Mouse (Mus musculus) mouse trophoblast stem cell (cell line): Measurements from ENCODE around the gene Gnb1.
"Not testable (repeated sequence)": the region's sequence is repeated elsewhere in the genome, so short reads cannot be mapped to it uniquely, and the experiment has no call there.

ENCODE experiments used
- in situ Hi-C, 2 experiments: fragments of 300-500 bp; cut with MseI, MboI; formaldehyde crosslinking; loops; 2 replicates in 1 of 2; 3 replicates in 1 of 2; pipeline ENCODE4 v1.15.1; 2025

Gene Gnb1

DNA sequence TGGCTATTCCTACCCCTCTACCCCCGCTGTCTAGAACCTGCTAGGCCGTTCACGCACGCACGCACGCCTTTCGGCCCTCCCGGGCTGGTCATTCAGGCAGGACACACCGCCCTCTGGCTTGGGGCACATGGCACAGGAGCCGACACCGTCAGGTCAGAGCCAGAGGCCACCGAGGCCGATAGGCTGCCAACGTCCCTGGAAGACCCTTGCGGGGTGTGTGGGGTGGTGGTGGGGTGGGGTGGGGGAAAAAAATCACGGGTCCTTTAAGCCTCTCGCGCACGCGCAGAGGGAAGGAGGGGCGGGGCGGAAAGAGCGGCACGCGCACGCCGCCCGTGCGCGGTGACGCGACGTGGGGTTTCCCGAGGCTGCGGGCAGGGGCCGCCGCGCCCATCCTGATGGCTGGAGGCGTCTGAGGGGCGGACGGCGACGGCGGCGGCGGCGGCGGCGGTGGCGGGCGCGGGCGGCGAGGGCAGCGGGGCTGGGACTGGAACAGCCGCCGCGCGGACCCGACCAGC is at the start of gene Gnb1:
TSS of gene Gnb1 (plus strand) at position 372 of the 515 bp plus-strand sequence.
- in situ Hi-C loops: no loop called here

- in situ Hi-C loops: no loop called here
Observed at GRCm38 (mm10) chr4:155442808-155443207, 48.4 kb upstream of the Gnb1 start.

DNA sequence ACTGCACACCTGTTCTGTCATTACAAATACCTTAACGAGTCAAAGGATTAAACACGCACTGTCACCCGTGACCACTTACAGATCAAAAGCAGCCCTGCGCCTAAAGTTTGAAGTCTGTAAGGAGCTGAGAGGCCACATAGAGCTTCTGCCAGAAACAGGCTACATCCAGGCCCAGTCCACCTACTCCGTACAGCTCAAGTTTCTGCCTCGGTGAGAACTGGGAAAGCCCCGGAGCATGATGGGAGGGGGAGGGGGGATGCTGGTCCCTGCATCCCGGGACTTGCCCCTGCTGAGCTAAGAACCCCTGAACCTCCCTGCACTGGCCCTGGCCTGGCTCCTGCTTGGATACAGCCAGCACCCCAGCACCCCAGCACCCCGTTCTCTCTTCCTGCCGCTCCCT is 39.6 kb upstream of the Gnb1 start:
- in situ Hi-C loops: no loop called here

DNA sequence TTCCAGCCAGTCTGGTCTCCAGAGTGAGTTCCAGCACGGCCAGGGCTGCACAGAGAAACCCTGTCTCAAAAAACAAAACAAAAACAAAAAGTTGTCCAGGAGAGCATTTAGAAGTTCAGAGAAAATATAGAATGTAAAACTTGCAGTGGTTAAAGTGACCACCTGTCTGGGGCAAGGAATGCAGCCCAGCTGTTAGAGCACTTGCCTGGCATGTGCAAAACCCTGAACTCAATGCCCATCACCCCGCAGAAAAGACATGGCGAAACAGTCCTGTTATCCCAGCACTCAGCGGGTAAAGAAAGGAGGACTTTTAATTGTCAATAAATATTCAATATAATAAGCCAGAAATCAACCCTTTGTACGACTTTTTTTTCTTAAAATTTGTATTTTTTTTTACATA is 32.6 kb upstream of the Gnb1 start:
- in situ Hi-C loops: no loop called here

DNA sequence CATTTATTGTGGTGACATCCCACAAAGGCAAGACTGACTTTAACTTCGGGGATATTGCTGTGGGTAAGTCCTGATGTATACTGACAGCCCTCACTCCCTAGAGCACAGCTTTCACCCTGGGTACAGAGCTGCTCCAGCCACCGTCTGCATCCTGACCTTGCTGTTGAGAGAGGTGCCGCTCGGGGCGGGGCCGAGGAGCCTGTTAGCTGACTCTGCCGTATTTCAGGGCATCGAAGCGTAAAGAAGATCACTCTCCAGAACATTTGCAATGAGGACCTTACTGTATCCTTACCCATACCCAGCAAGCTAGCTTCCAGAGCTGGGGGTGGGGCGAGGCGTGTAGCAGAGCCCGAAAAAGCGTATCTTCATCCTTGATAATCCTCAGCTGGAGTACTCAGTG is 28.1 kb upstream of the Gnb1 start:
- in situ Hi-C loops: no loop called here

DNA sequence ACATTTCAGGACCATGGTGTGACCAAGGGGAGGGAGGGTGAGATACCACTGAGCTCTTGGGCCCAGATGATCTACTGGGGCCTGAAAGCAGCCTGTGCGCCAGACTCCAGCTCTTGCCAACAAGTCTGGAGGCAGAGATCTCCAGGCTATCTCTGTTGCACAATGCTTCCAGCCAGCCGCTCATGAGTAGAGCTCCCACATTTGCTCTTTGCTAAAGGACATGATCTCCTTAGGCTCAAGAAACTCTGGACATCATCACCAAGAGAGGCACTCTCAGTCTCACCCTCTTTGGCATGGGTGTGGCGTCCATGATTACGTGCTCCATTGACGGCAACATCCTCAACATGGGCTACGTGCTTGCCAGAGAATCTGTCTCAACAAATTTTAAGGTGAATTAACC is 27.6 kb upstream of the Gnb1 start:
- in situ Hi-C loops: no loop called here

GRCm38 (mm10) chr4:155464061-155464460 is 27.1 kb upstream of the Gnb1 start:
- in situ Hi-C loops: no loop called here

DNA sequence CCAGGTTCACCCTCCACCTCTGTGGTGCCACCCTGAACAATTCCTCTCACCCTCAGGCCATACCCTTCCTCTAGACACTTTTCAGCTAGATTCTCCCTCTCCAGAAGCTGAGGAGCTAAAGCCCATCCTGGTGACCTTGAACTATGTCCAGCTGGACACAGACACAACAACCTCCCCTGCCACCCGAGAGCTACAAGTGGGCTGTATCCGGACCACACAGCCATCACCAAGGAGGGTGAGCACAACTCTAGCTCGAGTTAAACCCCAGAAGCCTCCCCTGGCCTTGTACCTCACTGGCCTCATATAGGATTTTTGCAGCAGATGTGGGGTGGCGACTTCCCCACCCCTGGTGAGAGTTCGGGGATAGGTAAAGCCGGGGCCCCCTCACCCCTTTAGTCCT is 25.6 kb upstream of the Gnb1 start:
- in situ Hi-C loops: no loop called here

DNA sequence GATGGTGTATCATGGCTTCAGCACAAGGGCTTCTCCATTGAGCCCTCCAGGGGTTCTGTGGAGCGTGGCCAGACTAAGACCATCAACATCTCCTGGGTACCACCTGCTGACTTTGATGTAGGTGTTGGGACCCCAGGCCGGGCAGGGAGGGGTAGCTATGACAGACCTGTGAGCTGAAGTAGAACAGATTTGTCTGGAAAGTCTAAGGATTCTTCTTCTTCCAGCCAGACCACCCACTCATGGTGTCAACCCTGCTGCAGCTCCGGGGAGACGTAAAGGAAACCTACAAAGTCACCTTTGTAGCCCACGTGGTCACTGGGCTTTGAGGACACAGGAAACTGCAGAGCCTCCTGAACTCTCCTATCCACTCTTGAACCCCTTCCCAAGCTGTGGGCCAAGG is 25.1 kb upstream of the Gnb1 start:
- in situ Hi-C loops: no loop called here

DNA sequence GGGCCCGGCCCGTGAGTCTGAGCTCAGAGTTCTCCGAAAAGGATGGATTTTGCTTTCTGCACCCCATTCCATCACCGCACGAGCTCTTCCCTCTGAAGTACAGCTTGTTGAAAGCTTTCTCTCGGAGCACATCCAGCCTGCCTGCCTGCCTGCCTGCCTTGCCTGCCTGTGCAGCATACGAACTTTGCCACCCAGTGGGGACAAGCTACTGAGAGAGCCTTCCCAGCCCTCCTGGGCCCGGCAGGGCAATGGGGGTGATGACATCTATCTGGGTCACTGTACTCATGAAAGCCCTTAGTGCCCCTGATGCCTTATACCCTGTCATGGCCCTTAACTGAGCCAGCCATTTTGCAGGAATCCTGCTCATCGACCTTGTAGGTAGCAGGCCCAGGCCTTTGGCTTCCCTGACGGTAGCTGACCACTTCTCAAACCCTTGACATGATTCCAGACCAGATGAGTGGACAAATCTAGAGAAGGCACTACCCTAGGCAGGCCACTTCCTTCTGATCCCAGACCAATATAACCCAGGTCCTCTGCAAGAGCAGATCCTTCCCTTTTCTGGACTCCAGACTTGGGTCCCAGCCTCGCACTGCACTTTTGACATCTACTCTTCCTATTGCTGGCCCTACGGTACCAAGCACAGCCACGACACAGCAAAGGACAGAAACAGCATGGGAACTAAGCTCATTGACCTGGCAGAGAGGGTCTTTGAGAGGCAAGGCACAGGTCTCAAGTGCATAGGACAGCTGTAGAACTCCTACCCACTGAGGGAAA is 23.7 kb upstream of the Gnb1 start:
- in situ Hi-C loops: no loop called here

- in situ Hi-C loops: no loop called here
Observed at GRCm38 (mm10) chr4:155468952-155469351, 22.2 kb upstream of the Gnb1 start, which contains the start of gene Tmem52. Gene Tmem52 (plus strand): TSS chr4:155469114.

DNA sequence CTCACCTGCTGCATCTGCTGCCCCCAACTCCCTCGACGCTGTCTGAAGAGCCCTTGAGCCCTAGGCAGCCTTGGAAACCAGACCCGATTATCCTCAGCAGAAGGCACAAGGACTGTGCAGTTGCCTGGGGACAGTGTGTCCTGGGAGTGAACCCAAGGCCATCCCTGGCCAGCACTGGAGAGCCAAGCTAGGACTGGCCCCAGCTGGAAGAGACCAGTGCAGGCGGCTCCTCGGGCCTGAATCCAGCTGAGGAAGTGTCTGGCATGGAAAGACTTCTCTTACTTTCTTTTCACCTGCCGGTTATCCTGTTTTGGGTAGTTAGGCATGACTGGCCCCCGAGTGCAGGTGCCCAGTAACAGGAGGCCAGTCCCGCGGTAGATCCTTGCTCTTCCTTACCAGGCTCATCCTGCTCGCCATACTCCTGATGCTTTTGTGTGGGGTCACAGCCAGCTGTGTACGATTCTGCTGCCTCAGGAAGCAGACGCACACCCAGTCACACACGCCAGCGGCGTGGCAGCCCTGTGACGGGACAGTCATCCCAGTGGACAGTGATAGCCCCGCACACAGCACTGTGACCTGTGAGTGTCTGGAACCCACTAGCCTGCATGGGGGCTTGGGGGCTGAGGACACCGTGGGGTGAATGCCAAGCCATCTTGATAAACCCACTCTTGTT is 21.4 kb upstream of the Gnb1 start:
- in situ Hi-C loops: no loop called here

- in situ Hi-C loops: no loop called here
Observed at GRCm38 (mm10) chr4:155470263-155470953, 20.8 kb upstream of the Gnb1 start.

GRCm38 (mm10) chr4:155470997-155471396 is 20.2 kb upstream of the Gnb1 start:
- in situ Hi-C loops: no loop called here

DNA sequence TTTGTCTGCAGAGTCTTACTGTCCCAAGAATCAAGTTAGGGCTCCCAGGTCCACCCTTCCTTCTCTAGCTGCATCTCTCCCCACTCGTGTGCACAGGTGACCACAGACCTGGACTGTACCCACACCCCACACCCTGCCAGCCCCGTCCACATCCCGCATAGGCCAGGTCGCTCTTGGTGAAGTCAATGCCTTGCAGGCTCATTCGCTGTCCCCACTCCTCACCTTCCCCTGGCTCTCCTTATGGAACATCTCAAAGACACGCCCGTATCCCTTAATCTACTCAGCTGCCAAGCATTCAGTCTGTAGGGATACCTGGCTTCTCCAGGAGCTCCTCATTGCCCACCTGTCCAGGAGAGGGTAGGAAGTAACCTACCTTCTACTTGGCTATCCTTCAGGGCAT is 19.8 kb upstream of the Gnb1 start:
- in situ Hi-C loops: no loop called here

- in situ Hi-C loops: no loop called here
Observed at GRCm38 (mm10) chr4:155472716-155473290, 18.4 kb upstream of the Gnb1 start.

- in situ Hi-C loops: no loop called here
Observed at GRCm38 (mm10) chr4:155473319-155473718, 17.8 kb upstream of the Gnb1 start.

- in situ Hi-C loops: not testable (repeated sequence)
Observed at GRCm38 (mm10) chr4:155473796-155474195, 17.4 kb upstream of the Gnb1 start.

DNA sequence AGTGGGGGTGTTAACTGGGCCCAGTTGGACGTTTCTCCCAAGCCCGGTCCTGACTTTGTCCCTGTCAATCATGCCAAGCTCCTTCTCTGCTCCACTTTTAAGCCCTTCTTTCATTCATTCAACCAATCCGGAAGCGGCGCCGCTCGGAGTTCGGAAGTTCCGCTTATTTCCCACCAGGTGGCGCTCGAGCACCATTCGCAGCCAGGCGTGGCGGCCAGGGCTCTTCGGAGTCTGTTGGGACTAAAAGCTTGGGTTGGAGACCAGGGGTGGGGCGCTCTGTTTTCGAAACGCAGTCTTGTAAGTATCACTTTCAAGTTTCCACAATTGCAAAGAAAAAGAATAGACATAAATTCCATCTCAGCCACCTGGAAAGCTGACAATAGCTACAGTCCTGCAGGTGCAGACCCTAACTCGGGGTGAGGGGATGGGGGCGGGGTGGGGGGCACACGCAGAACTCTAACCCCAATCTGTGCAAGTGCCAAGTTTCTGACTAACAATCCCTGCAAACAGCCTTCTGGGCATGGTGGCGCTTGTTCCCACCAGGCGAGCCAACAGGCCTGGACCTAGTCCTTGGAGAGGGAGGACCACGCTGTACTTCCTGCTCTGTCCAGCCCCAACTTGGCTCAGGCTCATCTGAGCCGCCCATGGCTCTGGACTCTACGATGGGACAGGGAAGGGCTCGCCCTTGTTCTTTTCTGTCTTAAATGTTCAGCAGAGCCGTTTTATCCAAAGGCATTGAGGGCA is 9.6 kb upstream of the Gnb1 start:
- in situ Hi-C loops: loop anchor here (5.0 kb wide), 2 partner anchors 86 to 96 kb away; no protein-coding TSS in a partner anchor

DNA sequence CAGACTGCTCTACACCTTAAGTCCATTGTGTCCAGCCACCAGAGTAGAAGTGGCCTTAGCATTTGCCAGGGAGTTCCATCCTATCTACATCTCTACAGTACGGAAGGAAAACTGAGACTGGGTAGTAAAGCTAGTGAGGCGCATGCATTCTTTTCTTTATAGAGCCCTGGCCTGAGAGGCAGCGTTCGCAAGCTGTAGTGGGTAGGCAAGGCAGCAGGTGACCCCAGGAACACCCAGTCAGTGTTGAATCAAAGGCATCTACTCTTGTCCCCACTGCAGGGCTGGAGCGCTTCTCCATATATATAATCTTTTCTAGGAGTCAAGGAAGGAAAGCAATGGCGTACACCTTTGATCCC is 9.1 kb upstream of the Gnb1 start:
- in situ Hi-C loops: loop anchor here (5.0 kb wide), 2 partner anchors 85 to 95 kb away; no protein-coding TSS in a partner anchor
